Mouse (Mus musculus) left cerebral cortex, postnatal 36 days (tissue): ENCODE results near the gene Myl9. TPM values are rescaled to one million over a fixed set of nuclear protein-coding genes. Genes with fewer than 3 reads are reported as not detected.
"Not testable (repeated sequence)": the region's sequence is repeated elsewhere in the genome, so short reads cannot be mapped to it uniquely, and the experiment has no call there.

ENCODE experiments used
- DNase-seq, 2 experiments: peaks; one replicate each; pipeline ENCODE4 v3.0.0; 2021 to 2022; ENCODE audit warnings: low spot score in 2 of 2, mixed read lengths in 1 of 2
- intact Hi-C: fragments of 180-260 bp; cut with DNase I; formaldehyde crosslinking; loops from one replicate; pipeline ENCODE4 v1.15.1; 2025
- total RNA-seq, 2 experiments: library from RNA; stranded (reverse); gene quantifications; 2 replicates each; pipeline ENCODE4 v1.2.3; 2021

Myl9 gene
- total RNA-seq, 2 experiments from 2014 or later, result 16.6 to 16.9 TPM

GRCm38 (mm10) chr2:156814344-156814801, 39.2 kb downstream of the Myl9 start:
- intact Hi-C loops, result no loop called here
- DNase-seq, result no peak

GRCm38 (mm10) chr2:156814893-156815292, 39.7 kb downstream of the Myl9 start:
- intact Hi-C loops, result no loop called here
- DNase-seq, result no peak

GRCm38 (mm10) chr2:156815412-156815811, 40.2 kb downstream of the Myl9 start:
- DNase-seq, result no peak
- intact Hi-C loops, result no loop called here

- DNase-seq, result no peak
- intact Hi-C loops, result no loop called here
Measured at GRCm38 (mm10) chr2:156816116-156816515, 40.9 kb downstream of the Myl9 start.

GRCm38 (mm10) chr2:156825128-156825527, 49.9 kb downstream of the Myl9 start:
- DNase-seq, intact Hi-C loops: not testable (repeated sequence)

Other genes with a start within 250 kb of the Myl9 start
- 10 to 100 TPM; 34.5 to 38.8 TPM for gene Aar2, start 227.8 kb upstream of the Myl9 start, total RNA-seq
- 100 to 1,000 TPM; 224 to 241 TPM for gene Dlgap4, start 161.7 kb upstream of the Myl9 start, total RNA-seq
- gene Tgif2, start 64.6 kb downstream of the Myl9 start, total RNA-seq, result under 1 TPM; 0.61 to 0.76 TPM
- gene 4930518I15Rik, start 82.5 kb downstream of the Myl9 start, total RNA-seq, result 1 to 10 TPM; 1.0 to 4.5 TPM
- 100 to 1,000 TPM in 1 of 2 experiments, 10 to 100 TPM in 1; 89.8 to 102 TPM for gene Rab5if, start 87.7 kb downstream of the Myl9 start, total RNA-seq
- under 1 TPM; 0.45 to 0.57 TPM for gene Sla2, start 111.8 kb downstream of the Myl9 start, total RNA-seq
- 100 to 1,000 TPM; 495 to 546 TPM for gene Ndrg3, start 216.6 kb downstream of the Myl9 start, total RNA-seq
- gene Dsn1, start 231.7 kb downstream of the Myl9 start, total RNA-seq, result 1 to 10 TPM; 6.5 to 7.5 TPM